Mouse (Mus musculus) lung, postnatal 0 days (tissue): ENCODE data around the gene Asic1.

Experiments used
- CTCF ChIP-seq: IDR thresholded peaks from 2 replicates; pipeline ENCODE4 v1.5.1; 2016; ENCODE audit warnings: antibody characterized with exemption, mild to moderate bottlenecking
- EP300 ChIP-seq: IDR thresholded peaks from 2 replicates; pipeline ENCODE4 v1.6.1; 2016; ENCODE audit warnings: antibody characterized with exemption, mild to moderate bottlenecking, control low read depth

- TF ChIP-seq CTCF (no peak), EP300 (no peak)
Measured at GRCm38 (mm10) chr15:99655956-99656355, 14.2 kb upstream of the Asic1 start.
